Mouse (Mus musculus) adrenal gland, postnatal 4 days (tissue): Measurements from ENCODE around the gene Crisp1. TPM values are rescaled to one million over a fixed set of nuclear protein-coding genes. Genes with fewer than 3 reads are reported as not detected.

Experiments
- DNase-seq, 2 experiments: peaks; one replicate each; pipeline ENCODE4 v3.0.0; 2021 to 2022; ENCODE audit warnings: low spot score in 2 of 2, mixed read lengths in 2 of 2
- long read RNA-seq, 2 experiments: library from polyadenylated mRNA; stranded (forward); transcript quantifications; one replicate each; pipeline ENCODE4 v2.0.0; 2021
- total RNA-seq, 2 experiments: library from RNA; stranded (reverse); gene quantifications; 2 replicates each; pipeline ENCODE4 v1.2.3; 2021

Crisp1 gene
- total RNA-seq = not detected
- long read RNA-seq, experiment 1 = 0 reads
- long read RNA-seq, experiment 2 = 0 reads

GRCm38 (mm10) chr17:40319062-40319461 is at the start of gene Crisp1:
Crisp1 (minus strand) TSS chr17:40319207.
- no peak for DNase-seq

- no peak for DNase-seq
These were observed 23.5 kb upstream of the Crisp1 start for GRCm38 (mm10) chr17:40342497-40343009.

GRCm38 (mm10) chr17:40285435-40285834 is 33.6 kb downstream of the Crisp1 start:
- DNase-seq = no peak

GRCm38 (mm10) chr17:40275519-40275918 is 43.5 kb downstream of the Crisp1 start:
- DNase-seq = no peak

- DNase-seq = no peak
These were observed 44.0 kb downstream of the Crisp1 start for GRCm38 (mm10) chr17:40274906-40275470.

GRCm38 (mm10) chr17:40252487-40252886 is 66.5 kb downstream of the Crisp1 start:
- no peak for DNase-seq

Other genes with a start within 250 kb of the Crisp1 start
- gene AC192777.2, start 223.8 kb downstream of the Crisp1 start, total RNA-seq = not detected
- gene Pgk2, start 110.6 kb downstream of the Crisp1 start, total RNA-seq = not detected
- not detected for gene Crisp3, start 76.9 kb downstream of the Crisp1 start, total RNA-seq
- gene Esp8, start 200.8 kb upstream of the Crisp1 start, total RNA-seq = not detected
- gene Esp6, start 242.3 kb upstream of the Crisp1 start, total RNA-seq = not detected